Mouse (Mus musculus): ENCODE measurements around the gene Mfsd12.

DNA sequence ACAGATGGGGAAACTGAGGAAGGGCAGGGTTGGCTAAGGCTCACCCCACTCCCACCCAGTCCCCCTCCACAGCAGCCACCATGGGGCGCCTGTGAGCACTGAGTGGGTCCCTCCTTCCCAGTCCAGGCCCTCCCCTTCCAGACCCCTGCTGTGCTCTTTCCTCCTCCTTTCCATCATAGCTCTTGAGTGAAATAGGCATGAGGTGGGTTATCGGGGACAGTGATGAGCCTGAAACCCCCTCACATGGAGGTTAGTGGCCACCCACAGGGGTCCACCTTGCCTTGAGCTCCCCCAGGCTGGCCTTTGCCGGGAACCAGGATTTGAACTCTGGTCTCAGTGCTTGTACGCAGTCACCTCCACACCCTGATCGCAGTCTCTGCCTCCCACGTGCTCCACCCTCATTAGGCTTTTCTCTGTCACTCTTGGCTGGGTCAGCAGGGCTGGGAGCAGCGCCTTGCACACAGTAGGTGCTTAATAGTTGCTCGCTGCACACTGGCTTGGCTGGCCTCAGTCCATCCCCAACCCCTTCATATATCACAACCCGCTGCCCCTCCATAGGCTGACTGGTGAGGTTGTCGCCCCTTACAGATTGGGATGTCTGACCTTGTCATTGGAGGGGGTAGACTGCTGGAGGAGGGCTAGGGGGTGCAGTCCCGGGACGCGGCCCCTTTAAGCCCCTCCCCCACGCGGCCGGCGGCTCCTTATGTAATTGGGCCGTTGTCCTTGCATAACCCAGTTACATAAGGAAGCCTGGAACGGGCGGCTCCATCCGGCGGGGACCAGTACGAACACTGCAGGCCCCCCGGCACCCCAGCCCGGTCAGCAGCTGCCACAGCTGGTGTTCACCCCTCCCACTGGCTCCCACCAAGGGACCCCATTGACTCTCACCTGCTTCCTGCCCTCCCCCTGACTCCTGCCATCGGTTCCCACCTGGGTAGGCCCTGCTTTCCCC, 56.3 kb downstream of the Mfsd12 start:
- peak; percentile 6 for TF ChIP-seq POLR2A (IDR thresholded peaks at IDR 0.05; ENCODE audit: low read depth, low read length)
- no peak for TF ChIP-seq CTCF (conservative IDR thresholded peaks at IDR 0.05; ENCODE audit: insufficient read depth, insufficient read length, low read depth, low read length)

Data from kidney, adult 2 months (tissue).